Mouse (Mus musculus) hindbrain, embryonic 13.5 days (tissue): ENCODE data around the gene Acnat1. TPM values are rescaled to one million over a fixed set of nuclear protein-coding genes. Genes with fewer than 3 reads are reported as not detected.
"Not testable (repeated sequence)": the region's sequence is repeated elsewhere in the genome, so short reads cannot be mapped to it uniquely, and the experiment has no call there.

Experiments used
- ATAC-seq: fragments of 200-750 bp; cut with Nextera tagmentation; 2 replicates; pipeline ENCODE4 v1.8.0; 2017; ENCODE audit warnings: moderate TSS enrichment; ENCODE audit not compliant: low FRiP score
- H3K27ac ChIP-seq: fragments of 300-500 bp; sonication (generic); 2 replicates; pipeline ENCODE4 v1.5.1; 2015; ENCODE audit warnings: inconsistent platforms, mild to moderate bottlenecking, moderate library complexity
- H3K27me3 ChIP-seq: fragments of 300-500 bp; sonication (generic); 2 replicates; pipeline ENCODE4 v1.6.1; 2015; ENCODE audit warnings: mild to moderate bottlenecking, inconsistent platforms
- H3K36me3 ChIP-seq: fragments of 300-500 bp; sonication (generic); 2 replicates; pipeline ENCODE4 v1.6.1; 2015; ENCODE audit warnings: mild to moderate bottlenecking, inconsistent platforms
- H3K4me1 ChIP-seq: fragments of 300-500 bp; sonication (generic); replicated peaks from 2 replicates; pipeline ENCODE4 v1.6.1; 2015; ENCODE audit warnings: inconsistent platforms
- H3K4me2 ChIP-seq: fragments of 300-500 bp; sonication (generic); 2 replicates; pipeline ENCODE4 v1.6.1; 2015; ENCODE audit warnings: inconsistent platforms, mild to moderate bottlenecking, moderate library complexity
- H3K4me3 ChIP-seq: fragments of 300-500 bp; sonication (generic); 2 replicates; pipeline ENCODE4 v1.5.1; 2015; ENCODE audit warnings: mild to moderate bottlenecking, inconsistent platforms
- H3K9ac ChIP-seq: fragments of 300-500 bp; sonication (generic); 2 replicates; pipeline ENCODE4 v1.6.1; 2015; ENCODE audit warnings: mild to moderate bottlenecking, inconsistent platforms
- H3K9me3 ChIP-seq: fragments of 300-500 bp; sonication (generic); 2 replicates; pipeline ENCODE4 v1.6.1; 2016; ENCODE audit warnings: inconsistent platforms
- WGBS: fragments of 180-500 bp; shearing (Covaris S2); methylation state at CpG from one replicate; pipeline ENCODE4 v1.1.7; 2015; 5-methylcytosine and 5-hydroxymethylcytosine counted together
- polyA plus RNA-seq: library from polyadenylated mRNA; unstranded; fragments of >200 nt; fragmentation: Nextera tagmentation; extraction: Ambion mirVana; gene quantifications from 2 replicates; pipeline ENCODE4 v1.2.1, GENCODE M21; 2015

Acnat1 gene
- polyA plus RNA-seq, 1 experiment from 2014 or later = not detected

DNA sequence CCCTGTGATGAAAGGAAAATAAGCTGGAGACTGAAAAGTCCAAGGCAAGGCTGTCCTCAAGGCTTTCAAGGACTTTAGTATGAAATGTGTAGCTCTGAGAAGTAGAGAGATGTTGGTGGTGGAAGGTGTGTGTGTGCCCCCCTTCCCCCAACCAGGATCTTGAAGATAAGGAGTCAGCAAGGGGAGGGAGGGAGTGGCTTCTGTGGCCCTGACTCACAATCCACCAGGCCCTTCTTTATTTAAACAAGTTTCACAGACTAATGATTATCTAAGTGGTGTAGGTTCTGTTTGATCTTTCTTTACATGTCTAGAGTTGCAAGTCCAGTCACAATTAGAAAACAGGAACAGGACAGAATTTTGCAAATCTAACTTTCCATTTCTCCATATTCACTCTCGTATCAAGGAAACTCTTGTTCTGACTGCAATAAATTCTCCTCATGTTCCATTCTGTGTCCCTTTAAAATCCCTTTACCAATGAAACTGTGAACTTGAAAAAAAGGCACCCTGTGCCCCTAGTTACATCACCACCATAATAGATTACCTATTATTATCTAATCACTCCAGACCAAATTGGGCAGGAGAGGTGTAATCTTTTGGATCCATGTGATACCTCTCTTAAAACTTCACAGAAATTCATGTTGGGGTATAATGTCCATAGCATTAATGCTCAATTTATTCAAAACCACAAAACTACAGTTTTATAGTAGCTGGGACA lies 22.4 kb downstream of the Acnat1 start:
- not testable (repeated sequence) for H3K9ac ChIP-seq, H3K9me3 ChIP-seq, H3K27ac ChIP-seq, H3K4me1 ChIP-seq, H3K4me3 ChIP-seq, H3K4me2 ChIP-seq, H3K27me3 ChIP-seq, H3K36me3 ChIP-seq, ATAC-seq
- 81% methylated on average over 1 of the region's 1 CpGs for WGBS

DNA sequence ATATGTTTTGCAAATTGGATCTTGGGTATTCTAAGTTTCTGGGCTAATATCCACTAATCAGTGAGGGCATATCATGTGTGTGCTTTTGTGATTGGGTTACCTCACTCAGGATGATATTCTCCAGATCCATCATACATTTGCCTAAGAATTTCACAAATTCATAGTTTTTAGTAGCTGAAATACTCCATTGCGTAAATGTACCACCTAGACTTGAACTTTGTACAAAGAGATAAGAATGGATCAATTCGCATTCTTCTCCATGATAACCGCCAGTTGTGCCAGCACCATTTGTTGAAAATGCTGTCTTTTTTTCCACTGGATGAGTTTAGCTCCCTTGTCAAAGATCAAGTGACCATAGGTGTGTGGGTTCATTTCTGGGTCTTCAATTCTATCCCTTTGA lies 36.7 kb downstream of the Acnat1 start:
- H3K9me3 ChIP-seq, H3K4me3 ChIP-seq, H3K4me2 ChIP-seq, H3K27me3 ChIP-seq, H3K4me1 ChIP-seq, ATAC-seq, H3K27ac ChIP-seq, H3K36me3 ChIP-seq, H3K9ac ChIP-seq: not testable (repeated sequence)
- WGBS = 95% methylated on average over 3 of the region's 3 CpGs

DNA sequence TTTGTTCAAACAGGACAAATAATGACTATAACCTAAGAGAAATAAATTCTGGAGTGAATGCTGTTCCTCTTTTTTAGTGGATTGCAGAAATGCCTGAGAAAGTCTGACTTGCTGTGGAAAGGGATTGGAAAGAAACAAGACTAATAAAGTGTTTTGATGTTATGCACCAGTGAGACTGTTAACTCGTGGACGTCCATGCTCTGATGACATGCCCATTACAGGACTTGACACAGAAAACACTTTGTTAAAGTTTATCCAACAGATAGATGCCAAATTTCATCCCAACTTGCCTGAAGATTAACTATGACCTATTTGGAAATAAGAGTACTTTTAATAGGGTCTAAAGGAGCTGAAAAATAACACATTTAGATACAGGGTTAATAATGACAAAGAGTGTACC lies 63.6 kb downstream of the Acnat1 start:
- H3K4me2 ChIP-seq, H3K4me1 ChIP-seq, H3K4me3 ChIP-seq, H3K36me3 ChIP-seq, H3K27ac ChIP-seq, H3K9me3 ChIP-seq, ATAC-seq, H3K9ac ChIP-seq, H3K27me3 ChIP-seq: not testable (repeated sequence)
- WGBS = 82% methylated on average over 2 of the region's 2 CpGs

DNA sequence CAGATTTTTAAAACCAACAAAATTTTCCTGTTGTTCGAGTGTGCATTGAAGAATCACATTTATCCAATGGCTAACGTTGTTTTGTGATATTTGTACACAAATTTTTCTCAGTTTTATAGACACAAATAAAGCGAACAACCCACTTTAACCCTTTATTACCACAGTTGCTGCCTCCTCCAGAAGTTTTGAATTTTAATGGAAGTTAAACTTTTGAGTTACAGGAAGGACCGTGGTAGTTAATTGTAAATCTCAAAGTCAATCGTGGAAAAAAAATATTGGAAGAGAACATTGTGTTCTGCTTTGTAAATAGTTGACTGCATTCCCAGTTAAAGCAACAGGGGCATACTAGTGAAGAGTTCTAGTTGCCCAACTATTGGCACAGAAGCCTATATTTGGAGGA lies 65.8 kb downstream of the Acnat1 start, which contains the start of gene Acnat2:
Gene Acnat2, minus strand, starts transcription at position 195 of the 400 bp plus-strand sequence.
- H3K4me2 ChIP-seq, H3K9ac ChIP-seq, ATAC-seq, H3K4me3 ChIP-seq, H3K9me3 ChIP-seq, H3K4me1 ChIP-seq, H3K36me3 ChIP-seq, H3K27me3 ChIP-seq, H3K27ac ChIP-seq: not testable (repeated sequence)
- WGBS = 89% methylated on average over 5 of the region's 5 CpGs

Other genes with a start within 250 kb of the Acnat1 start
- not detected in 2 replicates for gene Acnat2, start 65.8 kb downstream of the Acnat1 start, polyA plus RNA-seq
- gene Baat, start 32.6 kb upstream of the Acnat1 start, polyA plus RNA-seq = 0.13 TPM in 1 of 2 replicates, not detected in the other
- 76.9 and 78.8 TPM in 2 replicates for gene Mrpl50, start 47.2 kb upstream of the Acnat1 start, polyA plus RNA-seq
- 13.5 and 13.7 TPM in 2 replicates for gene Zfp189, start 47.3 kb upstream of the Acnat1 start, polyA plus RNA-seq
- 0.19 TPM in 1 of 2 replicates, not detected in the other for gene Aldob, start 75.6 kb upstream of the Acnat1 start, polyA plus RNA-seq
- gene Tmem246, start 124.0 kb upstream of the Acnat1 start, polyA plus RNA-seq = 62.7 and 67.1 TPM in 2 replicates
- 57.8 and 58.4 TPM in 2 replicates for gene Rnf20, start 158.1 kb upstream of the Acnat1 start, polyA plus RNA-seq
- 0.28 and 0.42 TPM in 2 replicates for gene Ppp3r2, start 208.1 kb upstream of the Acnat1 start, polyA plus RNA-seq